Mouse (Mus musculus) cerebral cortex, adult 2 months (tissue): ENCODE data around the gene Pmm2.

Experiments used
- WGBS: fragments of 180-500 bp; shearing (Covaris S2); methylation state at CpG from one replicate; pipeline ENCODE4 v1.1.7; 2018; 5-methylcytosine and 5-hydroxymethylcytosine counted together

Gene Pmm2

DNA sequence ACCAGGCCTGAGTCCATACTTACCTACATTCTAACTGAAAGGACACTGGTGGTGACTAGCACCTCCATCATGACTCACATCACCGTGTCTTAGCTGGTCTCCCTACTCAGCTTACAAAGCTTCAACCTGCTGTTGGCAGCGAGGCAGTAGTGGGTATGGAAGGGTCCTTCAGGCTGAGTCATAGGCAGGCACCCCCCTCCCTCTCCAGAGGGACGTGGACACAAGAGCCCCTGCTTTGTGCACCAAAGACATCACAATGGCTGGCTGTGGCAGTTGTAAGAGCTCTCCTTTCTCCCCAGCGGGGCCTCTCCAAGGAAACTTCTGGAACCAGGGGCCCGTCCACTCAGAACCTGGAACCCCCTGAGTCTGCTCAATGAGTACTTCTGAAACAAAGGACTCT lies 43.0 kb downstream of the Pmm2 start, which contains the start of gene Gm5767:
Gene Gm5767 (plus strand): TSS at position 301 of the 400 bp plus-strand sequence.
- 74% methylated on average over 5 of the region's 5 CpGs for WGBS

DNA sequence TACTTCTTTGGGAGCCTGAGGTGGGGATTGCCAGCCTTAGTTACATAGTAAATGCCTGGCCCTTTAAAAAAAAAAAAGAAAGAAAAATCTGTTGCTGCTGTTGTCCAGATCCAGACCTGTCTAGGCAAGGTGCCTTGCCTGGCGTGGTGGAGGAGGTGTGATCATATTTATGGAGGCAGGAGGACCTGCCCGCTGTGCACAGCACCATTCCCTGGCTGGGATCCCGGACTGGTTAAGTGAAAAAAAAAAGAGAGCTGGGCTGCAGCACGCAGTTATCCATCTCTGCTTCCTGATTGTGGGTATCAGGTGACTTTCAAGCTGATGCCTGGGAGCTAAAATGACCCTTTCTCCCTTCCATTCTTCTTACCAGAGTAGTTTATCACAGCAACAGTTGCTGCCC lies 47.6 kb downstream of the Pmm2 start:
- 37% methylated on average over 4 of the region's 4 CpGs for WGBS

DNA sequence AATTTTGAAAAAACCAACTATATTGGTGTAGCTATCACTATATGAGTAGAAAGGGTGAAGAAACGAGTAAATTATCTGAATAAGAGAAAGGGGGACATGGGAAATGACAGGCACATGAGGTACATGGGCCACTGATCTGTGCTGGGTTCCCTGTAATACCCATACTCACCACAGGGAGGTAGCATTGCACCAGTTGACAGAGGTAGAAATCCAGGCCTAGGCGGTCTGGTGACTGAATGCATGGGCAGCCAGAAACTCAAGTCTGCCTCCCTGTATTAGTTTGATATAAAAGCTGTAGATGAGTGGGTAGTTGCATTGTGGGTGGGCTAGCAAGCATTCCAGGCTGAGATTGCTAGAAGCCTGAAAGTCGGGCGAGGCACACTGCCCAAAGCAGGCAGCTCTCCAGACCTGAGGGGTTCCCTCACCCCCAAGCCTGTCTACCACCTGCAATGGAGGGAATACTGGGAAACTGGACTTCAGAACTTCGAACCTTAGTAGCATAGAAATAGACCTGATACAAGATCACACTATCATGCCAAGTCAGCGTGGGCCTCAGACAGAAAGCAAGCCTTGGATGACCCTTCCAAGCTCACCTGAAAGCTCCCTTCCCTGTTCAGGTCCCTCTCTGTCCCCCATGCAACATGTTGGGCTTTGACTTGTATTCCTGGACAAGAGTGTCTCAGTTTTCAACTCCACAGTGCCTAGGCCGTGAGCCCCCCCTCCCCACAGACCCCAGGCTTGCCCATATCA lies 48.8 kb downstream of the Pmm2 start:
- 42% methylated on average over 7 of the region's 7 CpGs for WGBS

DNA sequence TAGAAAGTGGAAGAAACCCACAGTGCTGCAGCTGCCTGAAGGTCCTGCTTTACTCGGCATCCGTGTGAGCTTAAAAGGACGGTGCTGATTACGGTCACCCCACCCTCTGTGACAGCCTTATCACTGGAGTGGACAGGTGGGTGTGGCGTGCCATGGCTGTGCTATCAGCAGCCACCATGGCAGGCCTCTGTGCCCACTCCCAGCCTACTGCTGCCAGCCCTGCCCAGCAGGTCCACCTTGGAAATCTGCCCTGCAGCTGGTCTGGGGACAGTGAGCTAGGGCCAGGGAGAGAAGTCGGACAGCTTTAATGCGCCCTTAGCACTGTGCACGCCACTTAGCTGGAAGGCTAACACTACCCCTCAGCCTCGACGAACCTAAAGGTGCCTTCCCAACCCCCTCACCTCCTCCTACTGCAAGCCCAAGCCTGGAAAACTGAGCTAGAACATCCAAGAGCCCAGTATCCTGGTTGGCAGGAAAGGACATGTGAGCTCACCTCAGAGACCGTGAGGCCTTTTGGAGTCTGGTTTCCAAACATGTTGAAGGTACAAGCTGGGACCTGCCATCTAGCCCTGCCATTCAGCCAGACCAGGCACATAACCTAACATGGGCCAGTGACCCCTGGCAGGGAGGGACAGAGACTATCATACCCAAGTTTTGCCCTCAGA lies 49.5 kb downstream of the Pmm2 start:
- WGBS, result 66% methylated on average over 11 of the region's 11 CpGs

DNA sequence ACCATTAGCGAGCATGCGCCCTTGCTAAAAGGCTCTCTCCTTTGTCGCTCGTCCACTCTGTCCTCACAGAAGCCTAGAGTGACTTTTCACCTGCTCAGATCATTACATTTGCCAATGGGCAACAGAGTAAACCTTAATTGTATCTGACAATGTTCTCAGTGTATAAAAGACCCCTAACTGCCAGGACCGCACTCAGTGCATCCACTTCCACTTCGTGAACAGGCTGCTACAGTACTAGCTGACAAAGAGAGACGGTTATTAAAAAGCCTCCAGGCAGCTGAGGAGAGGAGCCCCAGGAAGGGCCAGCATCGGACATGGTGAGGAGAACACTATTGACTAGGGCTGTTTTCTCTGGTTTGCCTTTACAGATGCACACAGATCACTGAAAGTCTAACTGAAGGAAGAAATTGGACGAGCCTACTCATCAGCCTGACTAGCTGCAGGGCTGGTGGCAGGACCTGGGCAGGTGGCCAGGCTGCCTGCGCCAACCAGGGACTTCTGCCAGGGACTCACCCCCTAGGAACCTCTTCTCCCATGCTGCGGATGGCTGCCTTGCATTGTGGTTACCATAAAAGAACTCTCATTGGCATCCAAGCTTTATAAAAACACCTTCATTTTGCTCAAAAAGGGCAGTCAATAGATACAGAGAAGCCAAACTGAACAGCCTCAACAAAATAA lies 52.6 kb downstream of the Pmm2 start:
- 55% methylated on average over 11 of the region's 11 CpGs for WGBS

DNA sequence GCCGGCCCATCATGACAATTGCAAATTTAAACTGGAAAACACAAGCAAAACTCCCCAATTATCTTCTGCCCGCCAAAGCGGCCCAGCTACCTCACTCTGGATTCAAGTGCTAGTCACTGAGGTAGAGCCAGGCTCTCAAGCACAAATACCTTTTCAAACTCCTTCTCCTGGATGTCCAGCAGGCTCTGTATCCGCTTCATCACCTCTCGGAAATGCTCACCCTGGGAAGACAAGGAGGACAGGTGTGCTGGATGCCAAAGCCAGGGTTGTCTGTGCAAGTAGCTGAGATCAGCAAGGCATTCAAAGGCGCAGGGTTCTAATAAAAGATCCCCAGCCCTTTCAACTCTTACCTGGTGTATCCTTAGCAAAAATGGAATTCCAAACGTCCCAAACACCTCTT lies 53.7 kb downstream of the Pmm2 start:
- 90% methylated on average over 7 of the region's 7 CpGs for WGBS

DNA sequence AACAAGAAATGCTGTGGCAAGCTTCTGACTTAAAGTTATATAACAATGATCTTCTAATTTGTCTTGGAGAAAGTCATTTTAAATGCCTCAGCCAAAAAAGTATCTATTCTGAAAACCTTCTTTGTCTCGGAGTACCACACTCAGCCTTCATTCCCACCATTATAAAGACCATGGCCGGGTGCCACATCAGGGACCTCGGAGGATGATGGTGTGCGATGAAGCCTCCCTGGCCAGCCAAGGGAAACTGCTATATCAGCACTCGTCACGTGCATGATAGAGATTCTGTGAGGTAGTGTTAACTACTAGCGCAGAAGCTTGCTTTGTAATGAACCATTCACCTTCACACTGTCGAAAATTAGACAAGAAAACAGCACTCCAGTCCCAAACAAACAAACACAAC lies 62.1 kb downstream of the Pmm2 start:
- 64% methylated on average over 8 of the region's 8 CpGs for WGBS

DNA sequence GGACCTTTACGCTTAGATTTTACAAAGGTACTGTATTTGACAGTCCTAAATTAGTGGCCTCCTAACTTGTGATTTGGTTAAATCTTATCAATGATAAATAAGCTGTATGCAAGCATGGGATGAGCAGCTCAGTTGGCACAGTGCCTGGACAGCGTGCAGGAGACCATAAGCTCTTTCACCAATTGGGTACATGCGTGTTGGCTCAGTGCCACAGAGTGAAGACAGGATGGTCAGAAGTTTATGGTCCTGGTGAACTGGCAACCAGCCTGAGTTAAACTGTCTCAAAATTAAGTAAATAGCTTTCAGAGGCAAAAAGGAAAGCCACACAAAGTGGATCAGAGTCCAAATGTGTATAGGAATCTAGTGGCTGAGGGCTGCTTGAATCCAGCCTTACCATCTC lies 63.1 kb downstream of the Pmm2 start:
- WGBS, result 78% methylated on average over 3 of the region's 3 CpGs

DNA sequence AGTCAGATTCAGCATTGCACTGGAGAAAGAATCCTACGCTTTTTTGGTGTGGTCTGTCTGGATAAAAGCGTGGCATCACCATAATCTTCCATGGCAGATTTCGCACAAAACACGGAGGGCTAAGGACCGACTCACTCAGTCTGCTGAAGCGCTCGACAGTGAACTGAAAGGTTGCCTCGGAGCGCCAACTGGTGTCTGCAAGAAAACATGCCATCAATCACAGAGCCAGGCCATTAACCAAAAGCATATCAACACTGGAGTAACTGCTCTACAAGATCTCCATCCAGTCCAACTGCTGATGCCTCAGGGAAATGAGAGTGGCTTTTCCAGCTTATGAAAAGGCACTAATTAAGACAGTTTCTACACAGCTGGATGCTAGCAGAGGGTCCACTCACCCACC lies 74.5 kb downstream of the Pmm2 start:
- 48% methylated on average over 9 of the region's 9 CpGs for WGBS
